Mouse (Mus musculus): ENCODE data around the gene Mtg2.

The Mtg2 gene

GRCm38 (mm10) chr2:180053001-180053400 lies 17.4 kb upstream of the Mtg2 start:
- DNase-seq = peak; percentile 68 to 85

- DNase-seq = no peak
Measured at GRCm38 (mm10) chr2:180063338-180064131, 6.9 kb upstream of the Mtg2 start.

- DNase-seq = no peak
Measured at GRCm38 (mm10) chr2:180069770-180070480, 463 bp upstream of the Mtg2 start.

GRCm38 (mm10) chr2:180071671-180072070 lies 1.3 kb downstream of the Mtg2 start:
- no peak for DNase-seq

GRCm38 (mm10) chr2:180072886-180073285 lies 2.5 kb downstream of the Mtg2 start:
- no peak for DNase-seq

- no peak for DNase-seq
Measured at GRCm38 (mm10) chr2:180077622-180078021, 7.2 kb downstream of the Mtg2 start.

GRCm38 (mm10) chr2:180080680-180081079 lies 10.3 kb downstream of the Mtg2 start:
- no peak for DNase-seq

GRCm38 (mm10) chr2:180083063-180083462 lies 12.7 kb downstream of the Mtg2 start:
- no peak for DNase-seq

- DNase-seq = no peak
Measured at GRCm38 (mm10) chr2:180084565-180084964, 14.2 kb downstream of the Mtg2 start.

GRCm38 (mm10) chr2:180085926-180086636 lies 15.7 kb downstream of the Mtg2 start:
- no peak for DNase-seq

- DNase-seq = no peak
Measured at GRCm38 (mm10) chr2:180086637-180087027, 16.2 kb downstream of the Mtg2 start.

- no peak for DNase-seq
Measured at GRCm38 (mm10) chr2:180087472-180087871, 17.1 kb downstream of the Mtg2 start.

GRCm38 (mm10) chr2:180090285-180090684 lies 19.9 kb downstream of the Mtg2 start:
- no peak for DNase-seq

GRCm38 (mm10) chr2:180095711-180096110 lies 25.3 kb downstream of the Mtg2 start:
- DNase-seq = no peak

GRCm38 (mm10) chr2:180097585-180097984 lies 27.2 kb downstream of the Mtg2 start:
- DNase-seq = no peak

- no peak for DNase-seq
Measured at GRCm38 (mm10) chr2:180098167-180098566, 27.8 kb downstream of the Mtg2 start.

GRCm38 (mm10) chr2:180099529-180099928 lies 29.1 kb downstream of the Mtg2 start:
- DNase-seq = no peak

GRCm38 (mm10) chr2:180103151-180103977 lies 33.0 kb downstream of the Mtg2 start:
- DNase-seq = no peak

- DNase-seq = peak; percentile 82 to 92
Measured at GRCm38 (mm10) chr2:180103978-180104658, 33.7 kb downstream of the Mtg2 start, which contains the start of gene Hrh3. Hrh3 (minus strand) TSS chr2:180104488.

- no peak for DNase-seq
Measured at GRCm38 (mm10) chr2:180104659-180105377, 34.4 kb downstream of the Mtg2 start.

All from kidney, postnatal 36 days (tissue).